Mouse (Mus musculus) liver, embryonic 16.5 days (tissue): Measurements from ENCODE around the gene Sp8. TPM values are rescaled to one million over a fixed set of nuclear protein-coding genes. Genes with fewer than 3 reads are reported as not detected.
A peak's percentile ranks its signal among the peaks of the same experiment; 100 is the strongest.

ENCODE experiments used
- ATAC-seq: fragments of 200-750 bp; cut with Nextera tagmentation; 2 replicates; pipeline ENCODE4 v1.8.0; 2017; ENCODE audit warnings: low read depth, mild to moderate bottlenecking, moderate number of reproducible peaks, moderate library complexity
- H3K27ac ChIP-seq: fragments of 300-500 bp; sonication (generic); 2 replicates; pipeline ENCODE4 v1.5.1; 2014; ENCODE audit warnings: mild to moderate bottlenecking, low read length
- H3K27me3 ChIP-seq: fragments of 300-500 bp; sonication (generic); 2 replicates; pipeline ENCODE4 v1.6.1; 2014; ENCODE audit warnings: low read depth, low read length, mixed read lengths; ENCODE audit not compliant: control insufficient read depth, insufficient read depth
- H3K36me3 ChIP-seq: fragments of 300-500 bp; sonication (generic); 2 replicates; pipeline ENCODE4 v1.6.1; 2014; ENCODE audit warnings: mild to moderate bottlenecking; ENCODE audit not compliant: control insufficient read depth, insufficient read depth
- H3K4me1 ChIP-seq: fragments of 300-500 bp; sonication (generic); 2 replicates; pipeline ENCODE4 v1.6.1; 2014; ENCODE audit warnings: low read depth, low read length, mixed read lengths; ENCODE audit not compliant: control insufficient read depth
- H3K4me2 ChIP-seq: fragments of 300-500 bp; sonication (generic); 2 replicates; pipeline ENCODE4 v1.6.1; 2014; ENCODE audit warnings: low read depth, low read length, mixed read lengths
- H3K4me3 ChIP-seq: fragments of 300-500 bp; sonication (generic); 2 replicates; pipeline ENCODE4 v1.5.1; 2014; ENCODE audit warnings: low read depth, mild to moderate bottlenecking, low read length
- H3K9ac ChIP-seq: fragments of 300-500 bp; sonication (generic); 2 replicates; pipeline ENCODE4 v1.6.1; 2014; ENCODE audit warnings: low read depth, low read length
- H3K9me3 ChIP-seq: fragments of 300-500 bp; sonication (generic); replicated peaks from 2 replicates; pipeline ENCODE4 v1.6.1; 2016; ENCODE audit warnings: low read length; ENCODE audit not compliant: control insufficient read depth
- WGBS: fragments of 180-500 bp; shearing (Covaris S2); extraction: QIAGEN DNeasy Blood & Tissue Kit; methylation state at CpG from one replicate; pipeline ENCODE4 v1.1.7; 2014; ENCODE audit not compliant: insufficient replicate concordance; 5-methylcytosine and 5-hydroxymethylcytosine counted together
- polyA plus RNA-seq: library from polyadenylated mRNA; unstranded; fragments of >200 nt; fragmentation: Nextera tagmentation; extraction: Ambion mirVana; gene quantifications from 2 replicates; pipeline ENCODE4 v1.2.1, GENCODE M21; 2015

Sp8 gene
- polyA plus RNA-seq, 1 experiment from 2014 or later = not detected

DNA sequence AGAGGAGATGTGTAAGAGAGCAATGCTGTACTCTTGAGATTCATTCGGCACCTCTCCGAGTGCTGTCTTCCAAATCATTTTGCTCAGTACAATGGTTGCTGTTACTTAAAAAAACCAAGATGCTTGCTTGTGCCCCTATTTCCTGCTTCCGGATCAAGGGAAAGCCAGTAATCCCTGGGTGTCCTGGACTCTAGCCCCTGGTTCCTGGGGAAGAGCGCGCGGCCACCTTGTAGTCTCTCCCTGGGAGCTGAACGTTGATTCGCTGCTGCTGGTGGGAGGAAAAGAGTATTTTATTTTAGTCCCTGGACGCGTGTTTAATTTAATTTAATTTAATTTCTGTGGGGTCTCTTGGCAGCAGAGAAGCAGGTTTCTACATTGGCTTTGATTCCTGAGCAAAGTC is 8.3 kb downstream of the Sp8 start:
- Histone ChIP-seq H3K27ac (no peak overlapping the region), H3K27me3 (peaks cover 55% of the 10 kb centered on the region), H3K9ac (no peak overlapping the region), H3K9me3 (no peaks in the 10 kb centered on the region), H3K36me3 (no peaks in the 10 kb centered on the region), H3K4me2 (peak overlapping the region; percentile 47), H3K4me1 (no peaks in the 10 kb centered on the region), H3K4me3 (peak overlapping the region; percentile 46)
- WGBS = 2% methylated on average over 10 of the region's 10 CpGs
- ATAC-seq = no peak

DNA sequence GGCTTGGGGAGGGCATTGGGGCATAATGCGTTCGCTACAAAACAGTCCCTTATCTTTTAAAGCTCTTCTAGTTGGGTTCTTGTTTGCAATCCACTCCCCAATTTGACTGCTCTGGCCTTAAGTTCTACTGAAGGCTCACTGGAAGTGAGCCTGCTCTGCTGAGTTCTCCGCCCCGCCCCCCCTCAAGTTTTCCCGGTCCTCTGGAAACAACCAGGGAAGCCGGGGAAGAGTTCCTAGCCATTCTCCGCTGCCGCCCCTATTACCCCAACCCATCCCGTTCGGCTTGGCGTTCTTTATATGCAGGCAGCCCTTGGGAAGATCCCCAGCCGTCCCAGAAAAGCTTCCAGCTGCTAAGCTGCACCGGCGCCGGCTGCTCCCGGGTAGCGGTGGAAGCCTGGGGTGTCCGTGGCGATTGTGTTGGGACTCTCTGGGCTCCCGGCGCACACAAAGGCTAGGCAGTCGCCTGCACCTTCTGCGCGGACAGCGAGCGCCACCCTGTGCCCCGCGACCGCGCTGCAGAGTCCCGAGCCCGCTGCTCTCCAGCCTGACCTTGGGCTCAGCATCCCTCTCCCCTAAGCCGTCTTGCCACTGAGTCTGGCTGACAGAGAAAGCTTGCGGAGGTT is 8.8 kb downstream of the Sp8 start:
- Histone ChIP-seq H3K4me2 (peak overlapping the region; percentile 47), H3K4me3 (peak overlapping the region; percentile 46), H3K9me3 (no peaks in the 10 kb centered on the region), H3K27me3 (peaks cover 50% of the 10 kb centered on the region), H3K9ac (no peak overlapping the region), H3K27ac (no peak overlapping the region), H3K4me1 (no peaks in the 10 kb centered on the region), H3K36me3 (no peaks in the 10 kb centered on the region)
- peak; percentile 79 for ATAC-seq
- WGBS = under 1% methylated on average over 34 of the region's 34 CpGs

DNA sequence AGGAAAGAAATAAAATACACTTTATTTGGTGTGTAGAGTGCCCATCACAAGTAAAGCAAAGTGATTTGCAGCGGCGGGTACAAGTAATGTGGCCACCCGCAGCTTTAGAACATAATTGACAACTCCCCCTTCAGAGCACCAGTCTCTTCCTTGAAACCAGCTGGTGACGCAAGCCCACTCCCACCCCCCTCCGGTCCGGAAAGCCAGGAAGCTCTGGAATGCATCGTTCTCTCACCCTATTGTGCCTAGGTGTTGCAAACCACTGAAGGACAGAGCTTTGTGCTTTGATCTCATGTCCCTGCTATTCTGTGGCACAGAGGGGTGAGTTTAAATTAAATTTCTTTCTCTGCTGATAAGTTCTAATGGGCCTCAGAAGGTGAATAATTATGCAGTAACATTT is 10.0 kb downstream of the Sp8 start:
- no peaks in the 10 kb centered on the region for H3K9me3 ChIP-seq
- no peak overlapping the region for H3K9ac ChIP-seq
- H3K4me2 ChIP-seq = no peak overlapping the region
- no peaks in the 10 kb centered on the region for H3K4me1 ChIP-seq
- 7% methylated on average over 7 of the region's 7 CpGs for WGBS
- H3K27me3 ChIP-seq = peaks cover 42% of the 10 kb centered on the region
- H3K4me3 ChIP-seq = no peak overlapping the region
- ATAC-seq = no peak
- H3K27ac ChIP-seq = no peak overlapping the region
- no peaks in the 10 kb centered on the region for H3K36me3 ChIP-seq

DNA sequence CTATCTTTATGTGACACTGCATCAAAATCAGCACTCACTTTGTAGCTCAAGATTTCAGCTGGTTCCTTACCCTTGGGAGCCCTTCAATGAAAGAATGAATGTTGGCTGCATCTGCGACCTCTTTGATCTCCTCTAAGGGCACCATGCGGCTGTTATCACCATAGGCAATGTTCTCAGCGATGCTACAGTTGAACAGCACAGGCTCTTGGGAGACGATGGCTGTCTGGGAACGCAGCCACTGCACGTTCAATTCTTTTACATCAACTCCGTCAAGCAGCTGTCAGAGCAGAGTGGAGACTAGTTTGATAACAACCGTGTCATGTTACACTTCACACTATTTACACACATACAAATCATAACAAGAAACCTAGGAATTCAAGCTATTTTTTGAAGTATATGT is 26.5 kb downstream of the Sp8 start:
- Histone ChIP-seq H3K9me3 (no peaks in the 10 kb centered on the region), H3K4me1 (no peaks in the 10 kb centered on the region), H3K9ac (no peak overlapping the region), H3K27me3 (no peaks in the 10 kb centered on the region), H3K4me3 (no peak overlapping the region), H3K36me3 (no peaks in the 10 kb centered on the region), H3K4me2 (no peak overlapping the region), H3K27ac (no peak overlapping the region)
- WGBS = 71% methylated on average over 8 of the region's 8 CpGs
- ATAC-seq = no peak

DNA sequence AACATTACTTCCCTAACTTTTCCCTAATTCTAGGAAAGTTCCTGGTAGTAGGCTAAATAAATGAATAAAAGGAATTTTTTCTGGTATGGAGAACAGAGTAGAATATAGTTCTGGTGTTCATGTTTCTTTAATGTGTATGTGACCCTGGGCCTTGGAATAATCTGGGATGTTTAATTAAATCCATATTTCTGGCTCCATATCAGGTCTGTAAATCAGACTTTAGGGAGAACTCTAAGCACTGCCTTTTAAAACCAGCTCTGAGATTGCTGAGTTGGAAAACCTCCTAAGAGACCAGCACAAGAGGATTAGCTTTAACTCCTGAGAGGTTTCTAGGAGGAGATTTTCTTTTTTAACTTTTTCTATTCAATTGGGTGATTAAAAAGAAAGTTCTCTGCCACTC is 36.7 kb downstream of the Sp8 start:
- H3K36me3 ChIP-seq = no peaks in the 10 kb centered on the region
- no peak for ATAC-seq
- no peaks in the 10 kb centered on the region for H3K27me3 ChIP-seq
- H3K27ac ChIP-seq = no peak overlapping the region
- no peak overlapping the region for H3K4me3 ChIP-seq
- no peaks in the 10 kb centered on the region for H3K9me3 ChIP-seq
- no peak overlapping the region for H3K4me2 ChIP-seq
- no peak overlapping the region for H3K9ac ChIP-seq
- no peaks in the 10 kb centered on the region for H3K4me1 ChIP-seq

DNA sequence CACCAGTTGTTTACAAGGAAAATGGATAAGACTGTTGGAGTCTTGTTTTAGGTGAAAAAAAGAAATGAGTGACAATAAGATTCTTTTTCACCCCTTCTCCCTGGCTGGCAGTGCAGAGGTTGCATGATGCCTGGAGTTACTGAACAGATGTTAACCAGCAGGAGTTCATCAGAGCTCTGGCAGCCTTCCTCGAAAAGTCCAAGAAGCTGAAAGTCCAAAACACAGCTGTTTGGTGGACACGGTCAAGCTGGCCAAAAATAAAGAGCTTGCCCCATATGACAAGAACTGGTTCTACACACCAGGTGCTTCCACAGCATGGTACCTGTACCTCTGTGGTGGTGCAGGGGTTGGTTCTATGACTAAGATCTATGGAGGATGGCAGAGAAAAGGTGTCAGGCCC is 41.8 kb downstream of the Sp8 start:
- Histone ChIP-seq H3K4me1 (no peaks in the 10 kb centered on the region), H3K4me3 (no peak overlapping the region), H3K36me3 (no peaks in the 10 kb centered on the region), H3K9me3 (no peaks in the 10 kb centered on the region), H3K27me3 (no peaks in the 10 kb centered on the region), H3K27ac (no peak overlapping the region), H3K4me2 (no peak overlapping the region), H3K9ac (no peak overlapping the region)
- whole genome bisulfite sequencing = 42% methylated on average over 2 of the region's 2 CpGs
- ATAC-seq = no peak

Other genes starting within 250 kb of the Sp8 start
- not detected in 2 replicates for gene Abcb5, start 120.1 kb downstream of the Sp8 start, polyA plus RNA-seq